ENCODE assay signal across 18 mouse cellular contexts in the genomic region with DNA sequence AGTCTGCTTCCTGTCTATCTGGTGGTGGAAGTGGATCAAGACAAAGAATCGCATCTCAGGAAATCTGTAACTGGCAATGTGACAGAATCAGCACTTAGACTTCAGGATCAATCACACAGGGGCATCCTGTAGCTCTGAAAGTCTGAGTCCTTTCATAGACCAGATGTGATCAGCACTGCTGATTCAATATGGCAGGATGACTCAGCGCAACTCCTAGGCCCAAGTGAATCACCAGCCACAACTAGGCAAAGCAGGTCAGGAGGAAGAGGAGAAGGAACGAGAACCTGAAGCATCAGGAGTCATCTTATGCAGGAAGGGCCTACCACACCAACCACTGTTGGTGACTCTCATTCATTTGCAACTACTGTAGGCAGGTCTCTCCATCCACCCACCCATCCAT. TPM values are rescaled to one million over a fixed set of nuclear protein-coding genes. Genes with fewer than 3 reads are reported as not detected.
DNase-seq lines count a peak whose midpoint lies in the region; ATAC-seq and TF ChIP-seq lines count a peak whose summit lies in the region.
"Had no signal": no experiment of that assay in that cellular context is flagged by ENCODE, and none has a peak within 500 bp of the region (broad histone marks: within the 10 kb centered on the region; RNA-seq: fewer than 3 reads in every experiment).

No protein-coding gene starts in this region.

- H3K4me2 ChIP-seq in liver, postnatal 0 days (ENCODE audit: low read depth, low read length) = no peak overlapping the region
- H3K4me2 ChIP-seq in stomach, postnatal 0 days (replicated peaks; ENCODE audit: low read depth) = no peak overlapping the region
- no peak overlapping the region for H3K4me2 ChIP-seq in hindbrain, embryonic 14.5 days (replicated peaks)
- H3K4me2 ChIP-seq: heart, embryonic 15.5 days; hindbrain, embryonic 13.5 days; midbrain, embryonic 13.5 days had no signal

- TF ChIP-seq EP300 in liver, postnatal 0 days (IDR thresholded peaks at IDR 0.05; ENCODE audit: low read depth) = no peak
- no peak for TF ChIP-seq EP300 in stomach, postnatal 0 days (optimal IDR thresholded peaks at IDR 0.05)

- WGBS in liver, postnatal 0 days (ENCODE audit: insufficient replicate concordance) = 78% methylated on average over 3 of the region's 3 CpGs
- WGBS in stomach, postnatal 0 days = 89% methylated on average over 3 of the region's 3 CpGs
- 92% methylated on average over 3 of the region's 3 CpGs for WGBS in hindbrain, embryonic 14.5 days

- in situ Hi-C loops in ES-E14 (cut with MboI; ENCODE audit: low sequenced_read_pairs in 2 of 2, unreplicated experiment in 2 of 2) = no loop called here

- no peaks in the 10 kb centered on the region for H3K27me3 ChIP-seq in liver, postnatal 0 days (ENCODE audit: insufficient read depth, low read length)
- H3K27me3 ChIP-seq in stomach, postnatal 0 days (ENCODE audit: control insufficient read depth, insufficient read depth, low read length) = no peaks in the 10 kb centered on the region
- no peaks in the 10 kb centered on the region for H3K27me3 ChIP-seq in hindbrain, embryonic 14.5 days (ENCODE audit: control insufficient read depth, insufficient read depth, low read length)
- H3K27me3 ChIP-seq: heart, embryonic 15.5 days; hindbrain, embryonic 13.5 days; midbrain, embryonic 13.5 days had no signal

- DNase-seq in liver (peak; percentile 67), ES-E14 (ENCODE audit: low read depth, low spot score) (no peak)
- no peak for DNase-seq in liver, postnatal 0 days
- no peak for DNase-seq in stomach, postnatal 0 days (ENCODE audit: low spot score)
- DNase-seq in urinary bladder, adult 2 months (ENCODE audit: low spot score) = no peak
- no peak for DNase-seq in hindbrain, embryonic 14.5 days (ENCODE audit: low spot score)
- DNase-seq: cerebellum, adult 11-12 months; gastrocnemius, postnatal 36 days; kidney, postnatal 10 days; left cerebral cortex, postnatal 4 days; lung, adult 2 months; thymus, postnatal 4 days had no signal

- TF ChIP-seq POLR2A in embryonic fibroblast, embryonic 13.5 days (IDR thresholded peaks at IDR 0.05; ENCODE audit: low read depth, low read length) = no peak

- H3K9ac ChIP-seq in liver, postnatal 0 days (replicated peaks) = no peak overlapping the region
- H3K9ac ChIP-seq in ES-E14 (ENCODE audit: insufficient read depth, low read depth, low read length, poor library complexity, severe bottlenecking) = no peak overlapping the region
- H3K9ac ChIP-seq in stomach, postnatal 0 days (ENCODE audit: low read length) = no peak overlapping the region
- H3K9ac ChIP-seq in hindbrain, embryonic 14.5 days = no peak overlapping the region
- H3K9ac ChIP-seq: heart, embryonic 15.5 days; hindbrain, embryonic 13.5 days; midbrain, embryonic 13.5 days had no signal

- ATAC-seq in liver, postnatal 0 days = no peak
- ATAC-seq in stomach, postnatal 0 days (ENCODE audit: low FRiP score, low TSS enrichment) = peak; percentile 54
- no peak for ATAC-seq in hindbrain, embryonic 14.5 days (ENCODE audit: low FRiP score)
- ATAC-seq: intestine, embryonic 16.5 days; midbrain, embryonic 13.5 days had no signal

- H3K9me3 ChIP-seq in liver, postnatal 0 days (ENCODE audit: low read length) = no peaks in the 10 kb centered on the region
- no peaks in the 10 kb centered on the region for H3K9me3 ChIP-seq in ES-E14 (ENCODE audit: control insufficient read depth, insufficient read depth, low read depth, low read length)
- no peaks in the 10 kb centered on the region for H3K9me3 ChIP-seq in stomach, postnatal 0 days (ENCODE audit: control insufficient read depth, low read length)
- H3K9me3 ChIP-seq in hindbrain, embryonic 14.5 days (ENCODE audit: control insufficient read depth, low read length) = no peaks in the 10 kb centered on the region
- H3K9me3 ChIP-seq: heart, embryonic 15.5 days; hindbrain, embryonic 13.5 days; midbrain, embryonic 13.5 days had no signal

- no peak for TF ChIP-seq CTCF in liver, postnatal 0 days (IDR thresholded peaks at IDR 0.05; ENCODE audit: low read depth)
- no peak for TF ChIP-seq CTCF in embryonic fibroblast, embryonic 13.5 days (IDR thresholded peaks at IDR 0.05; ENCODE audit: borderline replicate concordance, insufficient read depth, low read length)
- no peak for TF ChIP-seq CTCF in stomach, postnatal 0 days (IDR thresholded peaks at IDR 0.05; ENCODE audit: low read depth)

- H3K36me3 ChIP-seq in liver, postnatal 0 days (replicated peaks; ENCODE audit: insufficient read depth, low read length) = peaks cover 19% of the 10 kb centered on the region
- H3K36me3 ChIP-seq in ES-E14 (ENCODE audit: control insufficient read depth, insufficient read depth, low read length, poor library complexity, severe bottlenecking) = peaks cover 9% of the 10 kb centered on the region; the same call in 1 of the 2 replicates
- peaks cover 2% of the 10 kb centered on the region for H3K36me3 ChIP-seq in stomach, postnatal 0 days (ENCODE audit: control insufficient read depth, insufficient read depth, low read length)
- H3K36me3 ChIP-seq in hindbrain, embryonic 14.5 days (replicated peaks; ENCODE audit: control insufficient read depth, insufficient read depth) = no peaks in the 10 kb centered on the region
- H3K36me3 ChIP-seq: heart, embryonic 15.5 days; hindbrain, embryonic 13.5 days; midbrain, embryonic 13.5 days had no signal

- peaks cover 13% of the 10 kb centered on the region for H3K4me1 ChIP-seq in liver, postnatal 0 days (ENCODE audit: insufficient read depth)
- peaks cover 0 to 8% of the 10 kb centered on the region in 2 experiments; a peak in 1 of 4 replicates for H3K4me1 ChIP-seq in ES-E14 (ENCODE audit: control insufficient read depth in 2 of 2, insufficient read depth in 2 of 2, low read length in 2 of 2, poor library complexity in 1 of 2)
- H3K4me1 ChIP-seq in embryonic fibroblast, embryonic 13.5 days (ENCODE audit: control insufficient read depth, insufficient read depth, low read length) = peaks cover 20% of the 10 kb centered on the region
- H3K4me1 ChIP-seq in stomach, postnatal 0 days (replicated peaks; ENCODE audit: control insufficient read depth, insufficient read depth) = peaks cover 2% of the 10 kb centered on the region
- no peaks in the 10 kb centered on the region for H3K4me1 ChIP-seq in hindbrain, embryonic 14.5 days (replicated peaks; ENCODE audit: control insufficient read depth, insufficient read depth, low read length)
- H3K4me1 ChIP-seq: hindbrain, embryonic 13.5 days had no signal

- H3K27ac ChIP-seq in liver, postnatal 0 days (ENCODE audit: low read depth) = no peak overlapping the region
- H3K27ac ChIP-seq in ES-E14 (ENCODE audit: insufficient read depth, low read depth, low read length, poor library complexity, severe bottlenecking) = no peak overlapping the region
- H3K27ac ChIP-seq in embryonic fibroblast, embryonic 13.5 days (ENCODE audit: insufficient read depth, low read length) = peak overlapping the region; percentile 66; the same call in 1 of the 2 replicates
- H3K27ac ChIP-seq in stomach, postnatal 0 days (replicated peaks) = no peak overlapping the region
- H3K27ac ChIP-seq in hindbrain, embryonic 14.5 days = no peak overlapping the region
- H3K27ac ChIP-seq: heart, embryonic 15.5 days; hindbrain, embryonic 13.5 days; macrophage; midbrain, embryonic 13.5 days had no signal

- no peak overlapping the region for H3K4me3 ChIP-seq in liver, postnatal 0 days (ENCODE audit: low read depth, low read length)
- no peak overlapping the region for H3K4me3 ChIP-seq in ES-E14 (ENCODE audit: insufficient read depth in 1 of 2, low read depth in 1 of 2, low read length in 2 of 2, poor library complexity in 1 of 2, severe bottlenecking in 1 of 2)
- no peak overlapping the region for H3K4me3 ChIP-seq in embryonic fibroblast, embryonic 13.5 days (ENCODE audit: insufficient read depth, low read length)
- H3K4me3 ChIP-seq in stomach, postnatal 0 days (ENCODE audit: low read depth, low read length) = no peak overlapping the region
- no peak overlapping the region for H3K4me3 ChIP-seq in hindbrain, embryonic 14.5 days (replicated peaks; ENCODE audit: low read length)
- H3K4me3 ChIP-seq: heart, embryonic 15.5 days; hindbrain, embryonic 13.5 days; midbrain, embryonic 13.5 days had no signal

TF ChIP-seq in ES-E14, 5 proteins besides CTCF, POLR2A, EP300 and RAD21:
- no peak for TF ChIP-seq ZNF384 (IDR thresholded peaks at IDR 0.05; ENCODE audit: low read depth, low read length)
- no peak for TF ChIP-seq ZC3H11A (IDR thresholded peaks at IDR 0.05; ENCODE audit: borderline replicate concordance, low read depth, low read length)
- peak; percentile 55; the same call in 1 of the 2 replicates for TF ChIP-seq MAFK (IDR thresholded peaks at IDR 0.05; ENCODE audit: insufficient read depth, low read depth, low read length)

RNA-seq across cellular contexts. Expression of a gene that starts 54.0 kb away (rescaled TPM):
- polyA plus RNA-seq in liver, postnatal 0 days (2015; fragmentation: Nextera tagmentation; extraction: Ambion mirVana) = 9.6 and 9.9 TPM in 2 replicates
- 10.8 and 13.5 TPM in 2 replicates for total RNA-seq in ES-E14 (2012; rRNA removed)
- 51.9 and 55.2 TPM in 2 replicates for polyA plus RNA-seq in embryonic fibroblast, embryonic 13.5 days (2011; ENCODE audit: insufficient read length, low read depth, missing spikeins)
- 57.0 and 60.3 TPM in 2 replicates for polyA plus RNA-seq in stomach, postnatal 0 days (2015; fragmentation: Nextera tagmentation; extraction: Ambion mirVana)
- polyA plus RNA-seq in urinary bladder, adult 2 months (2012; rRNA removed) = 68.2 and 69.5 TPM in 2 replicates
- 38.4 and 43.2 TPM in 2 replicates for polyA plus RNA-seq in hindbrain, embryonic 14.5 days (2014; fragmentation: Nextera tagmentation; extraction: Ambion mirVana)
